Mouse (Mus musculus) liver, postnatal 0 days (tissue): Measurements from ENCODE around the gene Tnpo3.

ENCODE experiments used
- CTCF ChIP-seq: sonication (generic); IDR thresholded peaks from 2 replicates; pipeline ENCODE4 v1.5.1; 2016; ENCODE audit warnings: antibody characterized with exemption, low read depth
- EP300 ChIP-seq: IDR thresholded peaks from 2 replicates; pipeline ENCODE4 v1.6.1; 2016; ENCODE audit warnings: antibody characterized with exemption, low read depth, mild to moderate bottlenecking

GRCm38 (mm10) chr6:29595656-29596055 is 14.0 kb downstream of the Tnpo3 start:
- TF ChIP-seq CTCF (no peak), EP300 (no peak)
